Mouse (Mus musculus): ENCODE data around the gene Tbx3. TPM values are rescaled to one million over a fixed set of nuclear protein-coding genes. Genes with fewer than 3 reads are reported as not detected.

Tbx3 gene
- total and polyA plus RNA-seq, 2 experiments: 7.7 to 32.4 TPM

DNA sequence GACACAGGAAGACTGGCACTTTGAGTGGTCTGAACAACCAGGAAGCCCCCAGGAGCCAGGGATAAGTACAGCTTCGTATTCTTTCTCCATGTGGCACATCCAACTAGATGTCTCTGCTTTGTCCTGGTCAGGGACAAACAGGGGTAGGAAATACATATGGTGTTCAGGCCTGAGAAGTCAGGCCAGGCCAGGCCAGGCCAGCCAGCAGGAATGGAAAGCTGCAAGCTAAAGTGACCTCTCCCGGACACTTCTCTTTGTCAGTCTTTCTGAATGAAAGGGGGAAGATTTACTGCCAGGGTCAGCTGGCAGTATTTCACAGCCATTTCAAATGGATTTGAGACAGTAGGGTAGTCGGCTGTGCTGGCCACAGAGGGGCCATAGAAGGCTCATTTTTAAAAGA is 28.8 kb upstream of the Tbx3 start:
- no peaks in the 10 kb centered on the region for H3K79me2 ChIP-seq (ENCODE audit: control insufficient read depth, insufficient read depth, low read length)
- WGBS: 70% methylated on average over 3 of the region's 3 CpGs
- H3K27ac ChIP-seq (replicated peaks; ENCODE audit: insufficient read depth, low read depth, low read length): no peak overlapping the region
- no peaks in the 10 kb centered on the region for H3K27me3 ChIP-seq (ENCODE audit: control insufficient read depth, insufficient read depth, low read length)
- H3K36me3 ChIP-seq (ENCODE audit: control insufficient read depth, insufficient read depth, low read length): no peaks in the 10 kb centered on the region
- TF ChIP-seq CTCF (IDR thresholded peaks at IDR 0.05; ENCODE audit: low read depth, low read length) (no peak), POLR2A (IDR thresholded peaks at IDR 0.05; ENCODE audit: extremely low read depth, insufficient read depth, low read length) (no peak)
- no peak for DNase-seq (ENCODE audit: extremely low read depth, low read depth, low spot score)
- no peak overlapping the region for H3K9ac ChIP-seq (ENCODE audit: low read depth, low read length)
- H3K4me1 ChIP-seq (ENCODE audit: control insufficient read depth, insufficient read depth, low read length): no peaks in the 10 kb centered on the region
- no peak overlapping the region for H3K4me3 ChIP-seq (ENCODE audit: insufficient read depth, low read depth, low read length)

DNA sequence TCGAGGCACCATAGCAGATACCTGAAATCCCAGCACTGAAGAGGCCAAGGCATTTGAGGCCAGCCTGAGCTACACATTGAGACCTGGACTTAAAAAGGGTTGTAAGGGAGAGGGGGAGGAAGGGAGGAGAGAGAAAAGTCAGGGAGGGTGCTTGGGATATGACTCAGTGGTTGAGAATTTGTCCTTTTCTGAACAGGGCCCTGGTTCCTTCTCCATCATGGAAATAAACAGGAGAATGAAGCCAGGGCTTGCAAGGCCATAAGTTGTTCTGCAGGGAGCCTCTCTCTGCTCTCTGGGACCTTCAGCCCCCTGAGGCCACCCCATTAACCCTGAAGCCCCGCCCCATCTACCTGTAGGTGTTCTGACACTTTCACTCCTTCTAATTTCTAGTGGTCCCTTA is 23.5 kb upstream of the Tbx3 start:
- H3K27ac ChIP-seq (replicated peaks; ENCODE audit: insufficient read depth, low read depth, low read length): no peak overlapping the region
- 84% methylated on average over 2 of the region's 2 CpGs for WGBS
- no peaks in the 10 kb centered on the region for H3K4me1 ChIP-seq (ENCODE audit: control insufficient read depth, insufficient read depth, low read length)
- H3K9ac ChIP-seq (ENCODE audit: low read depth, low read length): no peak overlapping the region
- H3K27me3 ChIP-seq (ENCODE audit: control insufficient read depth, insufficient read depth, low read length): no peaks in the 10 kb centered on the region
- no peak for TF ChIP-seq POLR2A (IDR thresholded peaks at IDR 0.05; ENCODE audit: extremely low read depth, insufficient read depth, low read length)
- TF ChIP-seq CTCF (IDR thresholded peaks at IDR 0.05; ENCODE audit: low read depth, low read length): no peak
- no peak for DNase-seq (ENCODE audit: extremely low read depth, low read depth, low spot score)
- no peaks in the 10 kb centered on the region for H3K79me2 ChIP-seq (ENCODE audit: control insufficient read depth, insufficient read depth, low read length)
- no peak overlapping the region for H3K4me3 ChIP-seq (ENCODE audit: insufficient read depth, low read depth, low read length)
- H3K36me3 ChIP-seq (ENCODE audit: control insufficient read depth, insufficient read depth, low read length): no peaks in the 10 kb centered on the region

DNA sequence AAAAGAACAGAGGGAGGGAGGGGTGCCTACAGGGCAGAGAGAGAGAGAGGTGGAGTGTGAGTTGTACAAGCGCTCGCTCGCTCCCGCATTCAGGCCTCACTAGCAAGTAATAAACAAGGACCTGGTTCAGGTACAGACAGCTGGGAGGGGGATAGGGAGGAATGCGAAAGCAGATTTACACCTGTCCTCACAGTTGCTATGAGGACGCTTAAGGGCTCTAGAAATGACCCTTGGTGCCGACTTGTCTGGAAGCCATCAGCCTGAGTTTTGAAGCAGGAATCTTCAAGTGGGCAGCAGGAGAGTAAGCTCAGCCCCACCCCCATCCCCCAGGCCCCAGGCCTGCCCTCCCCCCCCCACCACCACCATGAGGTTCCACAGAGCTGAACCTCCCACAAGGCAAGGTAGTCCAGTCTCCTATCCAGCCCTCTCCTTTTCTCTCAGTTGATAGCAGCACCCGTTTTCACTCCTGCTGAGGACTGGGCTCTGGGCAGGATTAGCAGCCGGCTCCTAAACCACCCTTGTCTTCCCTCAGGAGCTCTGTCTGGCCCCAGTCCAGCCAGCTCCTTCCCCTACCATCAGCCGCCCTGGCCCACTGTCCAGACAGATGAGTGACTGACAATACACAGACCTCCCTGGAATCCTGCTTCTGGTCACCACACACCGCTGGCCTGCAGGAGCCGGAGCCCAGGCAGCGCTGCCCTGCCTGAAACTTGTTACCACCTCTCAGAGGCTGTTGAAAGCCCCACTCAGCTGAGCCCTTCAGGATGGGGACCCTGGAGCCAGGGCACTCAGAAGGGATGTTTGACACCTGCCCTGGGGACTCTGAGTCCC is 19.1 kb upstream of the Tbx3 start:
- Histone ChIP-seq H3K27ac (replicated peaks; ENCODE audit: insufficient read depth, low read depth, low read length) (no peak overlapping the region), H3K79me2 (ENCODE audit: control insufficient read depth, insufficient read depth, low read length) (no peaks in the 10 kb centered on the region), H3K4me1 (ENCODE audit: control insufficient read depth, insufficient read depth, low read length) (no peaks in the 10 kb centered on the region), H3K9ac (ENCODE audit: low read depth, low read length) (no peak overlapping the region), H3K4me3 (ENCODE audit: insufficient read depth, low read depth, low read length) (no peak overlapping the region), H3K36me3 (ENCODE audit: control insufficient read depth, insufficient read depth, low read length) (no peaks in the 10 kb centered on the region), H3K27me3 (ENCODE audit: control insufficient read depth, insufficient read depth, low read length) (no peaks in the 10 kb centered on the region)
- WGBS: 79% methylated on average over 13 of the region's 13 CpGs
- DNase-seq (ENCODE audit: extremely low read depth, low read depth, low spot score): no peak
- TF ChIP-seq CTCF (IDR thresholded peaks at IDR 0.05; ENCODE audit: low read depth, low read length): no peak
- no peak for TF ChIP-seq POLR2A (IDR thresholded peaks at IDR 0.05; ENCODE audit: extremely low read depth, insufficient read depth, low read length)

DNA sequence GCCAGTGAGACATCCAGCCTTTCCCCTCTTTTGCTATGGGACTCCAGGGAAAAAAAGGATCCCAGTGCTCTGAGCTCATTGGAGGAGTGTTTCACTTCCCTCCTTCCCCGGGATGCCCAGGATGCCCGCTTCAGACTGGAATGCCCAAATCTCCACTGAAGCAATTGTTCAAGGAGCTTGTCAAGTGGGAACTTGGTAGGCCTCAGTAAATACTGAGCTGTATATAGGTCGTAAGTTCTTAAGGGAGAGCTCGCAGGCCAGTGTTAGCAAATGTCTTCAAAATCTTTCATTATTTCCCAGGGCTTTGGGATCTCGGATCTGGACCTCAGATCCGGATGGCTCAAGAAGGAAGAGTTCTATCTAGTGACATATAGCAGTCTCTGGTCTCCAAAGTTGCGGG is 14.1 kb upstream of the Tbx3 start:
- WGBS: 62% methylated on average over 7 of the region's 7 CpGs
- no peaks in the 10 kb centered on the region for H3K4me1 ChIP-seq (ENCODE audit: control insufficient read depth, insufficient read depth, low read length)
- peaks cover 8% of the 10 kb centered on the region; the same call in 1 of the 2 replicates for H3K27me3 ChIP-seq (ENCODE audit: control insufficient read depth, insufficient read depth, low read length)
- no peaks in the 10 kb centered on the region for H3K36me3 ChIP-seq (ENCODE audit: control insufficient read depth, insufficient read depth, low read length)
- no peak overlapping the region for H3K9ac ChIP-seq (ENCODE audit: low read depth, low read length)
- no peak overlapping the region for H3K4me3 ChIP-seq (ENCODE audit: insufficient read depth, low read depth, low read length)
- no peak for DNase-seq (ENCODE audit: extremely low read depth, low read depth, low spot score)
- H3K27ac ChIP-seq (replicated peaks; ENCODE audit: insufficient read depth, low read depth, low read length): no peak overlapping the region
- no peaks in the 10 kb centered on the region for H3K79me2 ChIP-seq (ENCODE audit: control insufficient read depth, insufficient read depth, low read length)
- TF ChIP-seq CTCF (IDR thresholded peaks at IDR 0.05; ENCODE audit: low read depth, low read length) (no peak), POLR2A (IDR thresholded peaks at IDR 0.05; ENCODE audit: extremely low read depth, insufficient read depth, low read length) (no peak)

DNA sequence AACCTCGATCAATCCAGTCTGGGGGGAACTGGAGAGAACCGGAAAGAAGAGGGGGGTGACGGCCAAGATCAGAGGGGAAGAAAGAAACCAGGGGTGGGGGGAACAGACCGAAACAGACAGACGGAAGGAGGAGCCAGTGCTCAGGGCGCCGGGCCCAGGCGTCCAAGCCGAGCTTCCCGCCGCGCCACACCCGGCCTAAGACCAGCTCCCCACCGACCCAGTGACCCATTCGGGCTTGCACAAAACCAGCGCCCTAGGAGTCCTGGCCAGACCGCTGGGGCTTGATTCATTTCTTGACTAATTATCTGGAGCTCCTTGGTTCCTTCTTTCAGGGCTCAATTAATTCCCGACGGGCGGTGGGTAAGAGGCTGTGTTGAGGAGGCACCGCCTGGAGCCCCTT is 13.6 kb upstream of the Tbx3 start:
- DNase-seq (ENCODE audit: extremely low read depth, low read depth, low spot score): no peak
- H3K9ac ChIP-seq (ENCODE audit: low read depth, low read length): no peak overlapping the region
- H3K79me2 ChIP-seq (ENCODE audit: control insufficient read depth, insufficient read depth, low read length): no peaks in the 10 kb centered on the region
- no peaks in the 10 kb centered on the region for H3K36me3 ChIP-seq (ENCODE audit: control insufficient read depth, insufficient read depth, low read length)
- peaks cover 10% of the 10 kb centered on the region; the same call in 1 of the 2 replicates for H3K27me3 ChIP-seq (ENCODE audit: control insufficient read depth, insufficient read depth, low read length)
- H3K4me3 ChIP-seq (ENCODE audit: insufficient read depth, low read depth, low read length): no peak overlapping the region
- H3K4me1 ChIP-seq (ENCODE audit: control insufficient read depth, insufficient read depth, low read length): no peaks in the 10 kb centered on the region
- no peak overlapping the region for H3K27ac ChIP-seq (replicated peaks; ENCODE audit: insufficient read depth, low read depth, low read length)
- TF ChIP-seq CTCF (IDR thresholded peaks at IDR 0.05; ENCODE audit: low read depth, low read length): no peak
- TF ChIP-seq POLR2A (IDR thresholded peaks at IDR 0.05; ENCODE audit: extremely low read depth, insufficient read depth, low read length): no peak
- 47% methylated on average over 21 of the region's 21 CpGs for WGBS

DNA sequence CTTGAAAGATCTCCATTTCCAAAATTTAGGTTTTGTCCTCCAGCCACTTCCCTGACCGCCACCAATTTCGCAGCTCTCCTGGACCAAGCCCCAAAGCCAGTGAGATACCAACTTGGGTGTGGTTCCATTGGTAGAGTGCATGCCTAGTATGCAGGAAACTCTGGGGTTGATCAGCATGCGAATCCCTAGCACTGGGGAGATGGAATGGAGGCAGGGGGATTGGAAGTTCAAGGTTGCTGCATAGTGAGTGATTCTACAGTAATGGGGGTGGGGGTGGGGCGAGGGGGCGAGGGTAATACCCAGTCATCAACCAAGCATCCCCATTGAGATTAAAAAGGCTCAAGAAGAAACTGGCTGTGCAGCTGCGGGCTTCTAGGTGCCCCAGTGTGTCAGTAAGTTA is 13.1 kb upstream of the Tbx3 start:
- Histone ChIP-seq H3K27ac (replicated peaks; ENCODE audit: insufficient read depth, low read depth, low read length) (no peak overlapping the region), H3K4me1 (ENCODE audit: control insufficient read depth, insufficient read depth, low read length) (no peaks in the 10 kb centered on the region), H3K79me2 (ENCODE audit: control insufficient read depth, insufficient read depth, low read length) (no peaks in the 10 kb centered on the region), H3K36me3 (ENCODE audit: control insufficient read depth, insufficient read depth, low read length) (no peaks in the 10 kb centered on the region), H3K4me3 (ENCODE audit: insufficient read depth, low read depth, low read length) (no peak overlapping the region), H3K27me3 (ENCODE audit: control insufficient read depth, insufficient read depth, low read length) (peaks cover 10% of the 10 kb centered on the region; the same call in 1 of the 2 replicates), H3K9ac (ENCODE audit: low read depth, low read length) (no peak overlapping the region)
- DNase-seq (ENCODE audit: extremely low read depth, low read depth, low spot score): no peak
- 47% methylated on average over 6 of the region's 6 CpGs for WGBS
- TF ChIP-seq CTCF (IDR thresholded peaks at IDR 0.05; ENCODE audit: low read depth, low read length) (no peak), POLR2A (IDR thresholded peaks at IDR 0.05; ENCODE audit: extremely low read depth, insufficient read depth, low read length) (no peak)

Measured in liver, adult 2 months (tissue).